Mouse (Mus musculus) cerebellum, adult 11-12 months (tissue): ENCODE measurements around the gene Klk9.

Experiments
- DNase-seq: peaks from one replicate; pipeline ENCODE4 v3.0.0; 2022

Klk9 gene

DNA sequence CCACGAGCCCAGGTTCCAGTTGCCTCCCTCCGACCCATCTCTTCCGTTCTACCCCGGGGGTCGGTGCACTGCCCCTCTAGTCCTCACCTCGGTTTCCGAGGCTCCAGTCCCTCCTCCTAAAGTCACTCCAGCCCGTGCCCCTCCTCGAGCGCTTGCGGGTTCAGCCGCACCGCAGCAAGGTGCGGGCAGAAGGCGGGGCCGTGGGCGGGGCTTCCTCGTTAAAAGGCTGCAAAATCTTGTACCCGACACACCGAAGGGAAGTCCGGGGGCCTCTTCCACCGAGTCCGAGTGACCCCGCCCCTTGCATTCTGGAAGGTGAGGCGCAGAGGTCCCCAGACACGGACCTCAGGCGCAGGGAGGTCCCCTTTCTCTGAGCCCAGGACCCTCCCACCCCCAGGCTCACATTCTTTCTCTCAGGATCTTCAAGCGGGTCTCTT, 5.7 kb downstream of the Klk9 start, which contains the start of gene Klk8:
Gene Klk8, plus strand, starts transcription at position 245 of the 437 bp plus-strand sequence.
- no peak for DNase-seq

DNA sequence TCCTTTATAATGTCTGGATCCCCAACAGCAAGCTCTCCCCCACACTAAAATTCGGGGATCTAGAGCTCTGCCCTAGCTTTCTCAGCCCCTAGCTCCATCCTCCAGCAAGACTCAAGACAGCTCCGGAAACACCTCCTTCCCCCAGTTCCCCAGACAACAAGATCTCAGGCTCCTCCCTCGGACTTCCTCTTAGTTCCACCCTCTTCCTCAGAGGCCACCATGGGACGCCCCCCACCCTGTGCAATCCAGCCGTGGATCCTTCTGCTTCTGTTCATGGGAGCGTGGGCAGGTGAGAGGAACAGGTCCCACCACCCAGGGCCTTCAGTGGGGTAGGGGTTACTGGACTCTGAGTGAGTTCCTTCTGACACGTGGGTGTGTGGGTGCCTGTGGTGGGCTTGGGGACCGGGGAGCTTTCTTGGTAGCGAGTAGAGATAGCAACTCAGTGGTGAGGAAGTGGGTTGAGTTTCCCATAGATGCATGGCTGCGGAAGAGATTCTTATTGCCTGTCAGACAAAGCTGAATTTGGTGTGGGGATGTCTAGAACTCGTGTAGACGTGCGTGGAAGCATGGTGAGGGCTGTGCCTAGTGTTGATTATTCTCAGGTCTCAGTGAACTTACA, 6.3 kb downstream of the Klk9 start:
- DNase-seq = no peak

DNA sequence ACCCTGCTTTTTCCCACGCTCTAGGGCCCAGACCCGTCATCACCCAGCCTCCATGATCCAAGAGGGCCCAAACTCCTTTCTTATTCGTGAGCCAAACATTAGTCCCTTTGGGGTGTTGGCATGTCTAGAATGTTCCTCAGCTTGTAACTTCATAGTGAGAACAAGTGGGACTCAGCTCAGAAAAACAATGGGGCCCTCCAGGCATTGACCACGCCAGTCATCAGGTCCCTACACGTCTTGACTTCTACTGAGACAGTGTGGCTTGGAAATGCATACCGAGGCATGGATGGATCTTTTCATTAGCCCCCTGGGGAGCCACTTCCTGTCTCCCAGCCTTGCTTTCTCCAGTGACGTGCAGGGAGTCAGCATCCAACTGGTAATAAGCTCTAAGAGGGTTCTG, 8.2 kb downstream of the Klk9 start:
- DNase-seq = no peak

DNA sequence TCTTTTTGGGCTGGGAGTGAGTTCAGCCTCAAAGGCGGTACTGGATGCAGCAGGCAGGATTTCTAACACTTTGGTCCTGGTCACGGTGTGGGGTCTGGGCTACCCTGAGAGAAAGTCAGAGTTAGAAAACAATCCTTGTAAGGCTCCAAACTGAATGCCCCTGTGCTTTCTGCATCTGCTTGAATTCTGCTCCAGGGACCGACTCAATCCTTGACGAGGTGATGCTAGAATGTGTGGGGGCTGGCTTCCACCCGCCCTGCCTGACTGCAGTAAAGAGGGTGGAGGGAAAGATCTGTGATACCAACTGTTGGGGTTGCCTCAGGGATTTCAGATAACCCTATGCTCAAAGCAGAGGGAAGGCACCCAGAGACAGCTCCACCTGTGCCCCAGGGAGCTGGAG, 19.3 kb downstream of the Klk9 start, which contains the start of gene Klk7:
Gene Klk7, plus strand, starts transcription at position 301 of the 400 bp plus-strand sequence.
- DNase-seq = no peak

DNA sequence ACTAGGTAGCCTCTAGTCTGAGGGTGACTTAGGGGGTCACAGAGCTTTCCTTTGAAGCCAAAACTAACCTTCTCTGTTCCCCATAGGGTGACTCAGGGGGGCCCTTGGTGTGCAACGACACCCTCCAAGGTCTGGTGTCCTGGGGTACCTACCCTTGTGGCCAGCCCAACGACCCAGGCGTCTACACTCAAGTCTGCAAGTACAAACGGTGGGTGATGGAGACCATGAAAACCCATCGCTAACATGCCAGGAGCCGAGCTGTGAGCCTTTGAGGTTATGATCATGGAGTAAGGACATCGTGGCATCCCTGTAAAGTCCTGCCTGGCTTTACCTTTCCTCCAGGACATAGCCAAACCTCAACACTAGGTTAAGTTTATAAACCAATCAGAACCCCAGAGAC, 23.5 kb downstream of the Klk9 start:
- DNase-seq = no peak

DNA sequence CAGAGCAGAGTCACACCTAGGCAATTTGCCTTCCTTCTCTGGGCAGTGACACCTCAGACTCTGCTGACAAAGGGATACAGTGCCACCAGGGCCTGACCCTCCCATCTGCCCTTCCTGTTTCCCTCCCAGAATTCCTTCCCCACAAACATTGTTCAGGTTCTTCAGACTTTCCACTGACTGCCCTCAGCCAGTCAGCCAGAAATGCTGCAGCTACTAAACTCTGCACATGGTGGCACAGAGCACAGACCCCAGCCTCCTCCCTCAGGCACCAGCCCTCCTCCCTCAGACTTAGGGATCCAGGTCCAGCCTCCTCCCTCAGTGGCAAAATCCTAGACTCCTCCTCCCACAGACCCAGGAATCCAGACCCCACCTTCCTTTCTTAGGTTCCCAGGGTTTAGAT, 25.1 kb downstream of the Klk9 start:
- no peak for DNase-seq

DNA sequence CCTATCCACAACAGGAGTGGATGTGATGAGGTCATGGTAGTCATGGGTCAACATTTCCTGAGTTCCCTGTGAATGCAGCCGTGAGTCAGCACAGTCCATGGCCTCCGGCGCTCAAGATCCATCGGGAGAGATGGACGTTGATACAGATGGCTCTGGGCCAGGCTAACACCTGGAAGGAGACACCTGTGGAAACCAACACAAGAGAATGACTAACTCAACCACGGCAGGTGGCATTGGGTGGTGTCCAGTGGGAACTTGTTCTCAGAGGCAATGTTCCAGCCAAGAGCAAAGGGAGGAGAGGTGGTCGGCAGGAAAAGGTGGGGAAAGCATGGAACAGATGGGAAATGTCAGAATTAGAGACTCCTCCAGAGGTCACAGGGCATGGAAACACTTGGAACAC, 29.9 kb downstream of the Klk9 start:
- DNase-seq = no peak

DNA sequence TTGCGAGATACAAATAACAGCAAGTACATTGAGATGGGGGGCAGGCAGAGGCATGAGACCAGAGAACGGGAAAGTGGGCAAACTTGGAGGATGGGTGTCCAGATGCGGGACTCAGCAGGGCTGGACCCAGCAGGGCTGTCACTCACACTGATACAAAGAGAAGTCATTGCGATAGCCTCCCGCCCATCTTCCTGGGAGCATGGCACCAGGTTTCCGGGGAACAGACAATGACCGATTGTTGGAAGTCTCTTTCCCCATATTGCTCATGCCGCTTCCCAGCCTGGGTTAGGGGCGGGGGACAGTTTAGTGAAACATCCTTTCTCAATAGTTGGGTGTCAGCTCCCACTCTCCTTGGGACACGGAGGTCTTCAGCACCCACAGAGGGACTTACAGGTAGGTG, 32.5 kb downstream of the Klk9 start, which contains the start of gene Klk6:
Gene Klk6, plus strand, starts transcription at position 301 of the 400 bp plus-strand sequence.
- DNase-seq = no peak

DNA sequence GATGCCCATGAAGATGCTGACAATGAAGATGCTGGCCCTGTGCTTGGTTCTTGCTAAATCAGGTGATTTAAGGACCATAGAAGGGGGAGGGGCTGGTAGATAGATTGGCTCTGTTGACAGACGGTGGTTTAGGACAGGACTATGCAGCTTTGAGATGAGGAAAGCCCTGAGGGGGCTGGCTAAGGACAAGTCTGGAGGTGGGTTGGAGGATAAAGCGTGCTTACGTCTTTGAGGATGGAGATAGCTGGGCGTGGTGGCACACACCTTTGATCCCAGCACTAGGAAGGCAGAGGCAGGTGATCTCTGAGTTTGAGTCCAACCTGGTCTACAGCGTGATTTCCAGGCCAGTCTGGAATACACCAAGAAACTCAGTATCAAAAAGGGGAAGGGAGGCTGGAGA, 34.4 kb downstream of the Klk9 start:
- no peak for DNase-seq

DNA sequence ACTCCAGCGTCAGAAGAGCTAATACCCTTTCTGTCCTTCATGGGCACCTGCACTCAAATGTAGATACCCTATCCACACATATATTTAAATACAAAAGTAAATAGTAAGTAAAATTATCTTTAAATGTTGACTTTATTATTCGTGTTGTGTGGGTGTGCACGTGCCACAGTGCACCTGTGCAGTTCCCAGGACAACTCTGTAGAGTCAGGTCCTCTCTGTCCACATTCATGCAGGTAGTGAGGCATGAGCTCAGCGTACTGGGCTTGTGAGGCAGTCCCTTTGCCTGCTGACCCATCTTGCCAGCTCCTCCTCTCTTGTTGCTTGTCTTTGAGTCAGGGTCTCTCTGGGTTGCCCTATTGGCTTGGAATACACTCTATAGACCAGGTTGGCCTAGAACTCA, 36.0 kb downstream of the Klk9 start:
- DNase-seq = no peak

DNA sequence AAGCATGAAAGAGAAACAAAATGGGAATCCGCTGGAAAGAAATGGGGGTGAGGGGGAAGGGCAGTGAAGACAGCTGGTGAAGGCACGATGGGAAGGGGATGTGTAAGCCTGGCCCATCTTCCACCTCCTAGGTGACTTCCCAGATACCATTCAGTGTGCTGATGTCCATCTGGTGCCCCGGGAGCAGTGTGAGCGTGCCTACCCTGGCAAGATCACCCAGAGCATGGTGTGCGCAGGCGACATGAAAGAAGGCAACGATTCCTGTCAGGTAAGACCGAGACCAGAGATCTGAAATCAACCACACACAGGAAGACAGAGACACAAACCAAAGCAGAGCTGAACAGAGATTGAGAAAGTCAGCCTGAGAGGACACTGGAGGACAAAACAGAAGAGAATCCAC, 37.3 kb downstream of the Klk9 start:
- no peak for DNase-seq

DNA sequence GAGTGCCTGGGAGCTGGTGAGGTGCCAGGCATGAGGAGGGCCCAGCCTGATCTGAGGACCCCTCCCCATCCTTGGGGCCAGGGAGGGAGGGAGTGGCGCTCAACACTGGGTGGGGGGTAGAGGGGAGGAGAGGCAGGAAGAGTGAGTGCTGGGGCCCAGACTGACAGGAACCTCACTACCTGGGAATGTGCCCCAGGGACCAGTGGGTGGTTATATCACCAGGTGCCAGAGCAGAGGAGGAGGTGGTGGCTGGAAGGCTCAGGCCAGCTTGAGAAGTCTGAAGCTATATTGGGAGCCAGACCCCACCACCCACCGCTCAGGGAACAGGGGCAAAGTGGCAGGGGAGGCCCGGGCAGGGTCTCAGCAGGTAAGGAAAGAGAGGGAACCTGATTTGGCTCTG, 50.0 kb downstream of the Klk9 start, which contains the start of gene Klk5:
Gene Klk5, plus strand, starts transcription at position 271 of the 400 bp plus-strand sequence.
- DNase-seq = no peak

DNA sequence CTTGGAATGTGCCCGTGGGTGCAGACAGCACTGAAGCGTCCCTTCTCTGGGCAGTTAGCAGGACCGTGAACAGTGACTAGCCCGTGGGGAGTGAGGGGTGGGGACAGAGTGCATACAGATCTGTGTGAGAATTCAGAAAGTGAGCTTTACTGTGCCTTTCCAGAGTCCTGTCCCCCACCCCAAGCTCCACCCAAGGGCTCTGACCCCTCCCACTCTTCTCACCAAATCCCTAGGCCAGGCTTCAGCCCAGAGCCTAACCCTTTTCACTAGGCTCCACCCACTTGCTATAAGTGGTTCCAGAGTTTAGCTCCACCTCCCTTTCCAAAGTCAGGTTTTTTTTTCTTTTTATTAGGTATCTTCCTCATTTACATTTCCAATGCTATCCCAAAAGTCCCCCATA, 52.1 kb downstream of the Klk9 start:
- DNase-seq = no peak
